Mouse (Mus musculus) E14TG2a.4 (cell line): ENCODE measurements around the gene Sdk2.

Experiments used
- CTCF ChIP-seq: conservative IDR thresholded peaks from 2 replicates; pipeline ENCODE4 v1.5.1; 2014; ENCODE audit warnings: low read length
- POU5F1 ChIP-seq: IDR thresholded peaks from 2 replicates; pipeline ENCODE4 v1.6.1; 2014; ENCODE audit warnings: low read length, borderline replicate concordance

GRCm38 (mm10) chr11:113778733-113779679 is 287.8 kb downstream of the Sdk2 start:
- TF ChIP-seq CTCF (no peak), POU5F1 (no peak)
